Mouse (Mus musculus): ENCODE measurements at regions not wholly inside any gene's neighbourhood (a gene's known extent, or its start where the extent isn't known, plus 50 kb on each side); places are given as distances from the start of the nearest gene placed in this dataset.

DNA sequence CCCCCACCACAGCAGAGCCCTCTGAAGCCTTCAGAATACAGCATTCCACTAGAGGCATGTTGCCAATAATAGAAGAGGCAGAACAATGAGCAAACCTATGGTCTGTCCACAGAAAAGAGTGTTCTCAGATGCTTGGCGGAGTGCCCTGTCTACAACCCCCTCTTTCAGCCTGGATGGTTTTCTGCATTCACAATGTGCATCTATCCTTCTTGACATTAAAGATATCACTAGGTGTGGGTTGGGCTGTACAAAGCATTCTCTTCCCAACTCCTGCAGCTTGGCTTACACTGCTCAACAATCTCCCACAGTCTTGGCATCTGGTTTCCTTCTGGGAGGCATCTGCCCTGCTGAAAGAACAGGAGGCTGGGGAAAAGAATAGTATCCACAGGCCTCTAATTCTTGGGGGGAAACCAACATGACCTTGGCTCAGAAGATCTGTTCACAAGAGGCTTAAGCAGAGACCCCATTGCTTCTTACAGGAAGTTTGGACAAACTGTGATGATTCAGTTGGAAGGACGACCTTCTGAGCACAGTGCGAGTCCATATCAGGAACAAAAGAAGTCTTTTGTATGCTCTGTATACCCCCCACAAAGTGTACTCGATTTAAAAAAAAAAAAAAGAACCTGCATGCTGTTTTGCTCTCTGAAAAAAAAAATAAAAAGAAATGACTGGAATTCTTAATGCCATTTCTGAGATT, 296.9 kb upstream of the Frg1 start:
- TF ChIP-seq CTCF (IDR thresholded peaks at IDR 0.05) (no peak), POLR2A (IDR thresholded peaks at IDR 0.05; ENCODE audit: insufficient read depth, low read depth, low read length) (no peak), EP300 (IDR thresholded peaks at IDR 0.05; ENCODE audit: insufficient read depth, low read depth, low read length) (no peak)
